Mouse (Mus musculus) G1E (cell line): ENCODE results near the gene Nars2. TPM values are rescaled to one million over a fixed set of nuclear protein-coding genes. Genes with fewer than 3 reads are reported as not detected.

ENCODE experiments used
- ATAC-seq: 2 replicates; pipeline ENCODE4 v1.8.0; 2016; ENCODE audit warnings: mild to moderate bottlenecking; ENCODE audit not compliant: insufficient number of reproducible peaks, poor library complexity, low FRiP score, severe bottlenecking; ENCODE audit errors: extremely low read depth
- DNase-seq: peaks from one replicate; pipeline ENCODE4 v3.0.0; 2012; ENCODE audit warnings: low spot score
- H3K27me3 ChIP-seq: 2 replicates; pipeline ENCODE4 v1.6.1; 2012; ENCODE audit warnings: mild to moderate bottlenecking, low read length, inconsistent platforms; ENCODE audit not compliant: insufficient read depth
- H3K36me3 ChIP-seq: replicated peaks from 2 replicates; pipeline ENCODE3; 2012; ENCODE audit warnings: mild to moderate bottlenecking, inconsistent platforms
- H3K4me1 ChIP-seq: 2 replicates; pipeline ENCODE4 v1.6.1; 2012; ENCODE audit warnings: low read depth, low read length, inconsistent platforms, mixed read lengths; ENCODE audit not compliant: insufficient read depth
- H3K4me3 ChIP-seq: 2 replicates; pipeline ENCODE4 v1.5.1; 2012; ENCODE audit warnings: low read depth, mild to moderate bottlenecking, inconsistent platforms, low read length, moderate library complexity, mixed read lengths
- H3K9me3 ChIP-seq: replicated peaks from 2 replicates; pipeline ENCODE4 v1.6.1; 2012; ENCODE audit warnings: inconsistent platforms
- CTCF ChIP-seq: IDR thresholded peaks from 2 replicates; pipeline ENCODE4 v1.5.1; 2012; ENCODE audit warnings: low read depth, low read length, inconsistent platforms, mixed read lengths
- GATA1 ChIP-seq: IDR thresholded peaks from 2 replicates; pipeline ENCODE4 v1.6.1; 2012; ENCODE audit warnings: borderline replicate concordance, low read length, inconsistent platforms, mixed read lengths
- GATA2 ChIP-seq: IDR thresholded peaks from 2 replicates; pipeline ENCODE4 v1.6.1; 2012; ENCODE audit warnings: low read depth, low read length, inconsistent platforms, borderline replicate concordance
- POLR2AphosphoS5 ChIP-seq: IDR thresholded peaks from 2 replicates; pipeline ENCODE4 v1.6.1; 2012; ENCODE audit warnings: low read depth, low read length, inconsistent platforms; ENCODE audit not compliant: insufficient replicate concordance
- TAL1 ChIP-seq: conservative IDR thresholded peaks from 2 replicates; pipeline ENCODE4 v1.6.1; 2012; ENCODE audit warnings: low read depth, low read length, inconsistent platforms, mixed read lengths
- polyA plus RNA-seq: library from polyadenylated mRNA; stranded (reverse); fragments of >175 nt; gene quantifications from 2 replicates; pipeline ENCODE4 v1.2.3, GENCODE M21; 2012
- total RNA-seq, 2 experiments: library from RNA; stranded (forward) in 1 of 2; stranded (reverse) in 1 of 2; fragments of 200-1000 nt in 1 of 2; fragments of >200 nt in 1 of 2; fragmentation: Nextera tagmentation in 1 of 2; gene quantifications; 2 replicates each; pipeline ENCODE4 v1.2.3; 2014 to 2017

Gene Nars2
- 44.9 and 45.6 TPM in 2 replicates for total RNA-seq (2014; fragmentation: Nextera tagmentation)
- total RNA-seq (2017): 22.7 and 24.4 TPM in 2 replicates
- polyA plus RNA-seq: 9.8 and 12.6 TPM in 2 replicates

DNA sequence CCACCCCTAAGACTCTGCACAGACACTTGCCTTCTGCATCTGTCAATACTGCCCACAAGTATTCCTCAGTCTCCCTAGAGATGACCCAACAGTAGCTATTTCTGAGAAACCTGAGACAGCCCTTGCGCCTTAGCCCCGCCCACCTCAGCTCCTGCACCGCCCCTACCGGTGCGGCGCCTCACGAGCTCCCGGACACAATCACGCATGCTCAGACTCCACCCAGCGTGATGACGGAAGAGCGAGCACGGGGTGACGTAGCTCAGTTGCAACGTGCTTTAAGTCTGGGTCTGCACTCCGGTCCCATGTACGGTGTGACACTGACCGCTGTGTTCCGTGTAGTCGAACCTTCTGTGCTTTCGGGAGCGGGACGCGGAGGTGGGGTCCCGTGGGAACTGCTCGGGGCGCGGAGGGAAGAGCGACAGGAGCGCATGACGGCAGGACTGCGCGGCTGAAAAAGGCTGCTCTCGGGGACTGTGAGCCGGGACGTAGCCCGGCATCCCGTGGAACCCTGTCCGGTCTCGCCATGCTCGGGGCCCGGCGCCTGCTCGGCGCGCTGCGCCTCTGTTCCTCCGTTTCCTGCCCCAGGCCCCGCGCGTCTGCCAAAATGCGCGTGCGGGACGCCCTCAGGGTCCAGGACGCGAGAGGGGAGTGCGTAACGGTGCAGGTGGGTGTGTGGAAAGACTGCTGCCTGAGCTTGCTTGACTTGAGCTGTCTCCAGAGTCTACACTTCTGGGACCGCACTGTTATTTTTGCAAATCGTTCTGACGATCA, at the start of gene Nars2:
Nars2 (plus strand) TSS at position 225 of the 771 bp plus-strand sequence.
- ATAC-seq (peak; percentile 98), DNase-seq (peak; percentile 81)
- peaks cover 28% of the 10 kb centered on the region for H3K36me3 ChIP-seq
- peak within 1 kb of the TSS; percentile 88 for H3K4me3 ChIP-seq
- H3K4me1 ChIP-seq: peaks cover 49% of the 10 kb centered on the region
- TF ChIP-seq GATA1: no peak
- no peak for TF ChIP-seq POLR2AphosphoS5
- no peak for TF ChIP-seq TAL1
- TF ChIP-seq CTCF: no peak
- TF ChIP-seq GATA2: no peak
- peaks cover 9% of the 10 kb centered on the region for H3K9me3 ChIP-seq
- H3K27me3 ChIP-seq: no peaks in the 10 kb centered on the region

DNA sequence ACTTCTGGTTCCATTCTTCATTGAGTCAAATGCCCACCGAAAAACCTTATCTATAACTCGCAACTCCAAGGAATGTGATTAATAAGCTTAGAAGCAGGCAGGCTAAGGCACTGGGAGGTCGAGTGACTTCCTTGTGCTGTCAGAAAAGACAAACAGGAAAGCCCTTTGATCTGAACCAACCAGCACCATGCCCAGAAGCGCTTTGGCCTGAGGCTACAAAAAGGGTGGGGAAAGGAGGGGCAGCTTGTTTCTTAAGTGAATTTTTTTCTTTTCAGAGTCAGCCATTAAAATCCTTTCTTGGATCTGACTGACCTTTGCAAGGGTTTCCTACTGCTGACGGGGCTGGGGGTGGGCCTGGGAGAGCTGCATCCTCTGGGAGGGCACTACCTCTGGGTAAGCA, 49.1 kb upstream of the Nars2 start:
- Histone ChIP-seq H3K4me1 (no peaks in the 10 kb centered on the region), H3K36me3 (no peaks in the 10 kb centered on the region), H3K27me3 (peaks cover 9% of the 10 kb centered on the region), H3K9me3 (no peaks in the 10 kb centered on the region), H3K4me3 (no peak overlapping the region)
- ATAC-seq (no peak), DNase-seq (no peak)
- no peak for TF ChIP-seq GATA1
- TF ChIP-seq CTCF: no peak
- TF ChIP-seq GATA2: no peak
- no peak for TF ChIP-seq POLR2AphosphoS5
- no peak for TF ChIP-seq TAL1

GRCm38 (mm10) chr7:96903088-96903985, 48.0 kb upstream of the Nars2 start:
- TF ChIP-seq GATA2 (no peak), POLR2AphosphoS5 (no peak), TAL1 (no peak), GATA1 (no peak), CTCF (no peak)
- Histone ChIP-seq H3K4me3 (no peak overlapping the region), H3K27me3 (peaks cover 11% of the 10 kb centered on the region), H3K4me1 (no peaks in the 10 kb centered on the region), H3K9me3 (no peaks in the 10 kb centered on the region), H3K36me3 (no peaks in the 10 kb centered on the region)
- no peak for ATAC-seq
- no peak for DNase-seq

- no peaks in the 10 kb centered on the region for H3K36me3 ChIP-seq
- H3K27me3 ChIP-seq: peaks cover 11% of the 10 kb centered on the region
- TF ChIP-seq GATA1 (no peak), TAL1 (no peak), POLR2AphosphoS5 (no peak), CTCF (no peak), GATA2 (no peak)
- no peak for DNase-seq
- H3K9me3 ChIP-seq: no peaks in the 10 kb centered on the region
- H3K4me3 ChIP-seq: no peak overlapping the region
- no peaks in the 10 kb centered on the region for H3K4me1 ChIP-seq
- no peak for ATAC-seq
These were observed 46.9 kb upstream of the Nars2 start for GRCm38 (mm10) chr7:96904442-96904841.

GRCm38 (mm10) chr7:96904936-96905335, 46.4 kb upstream of the Nars2 start:
- H3K4me1 ChIP-seq: no peaks in the 10 kb centered on the region
- TF ChIP-seq GATA1: no peak
- TF ChIP-seq GATA2: no peak
- TF ChIP-seq CTCF: no peak
- TF ChIP-seq TAL1: no peak
- TF ChIP-seq POLR2AphosphoS5: no peak

DNA sequence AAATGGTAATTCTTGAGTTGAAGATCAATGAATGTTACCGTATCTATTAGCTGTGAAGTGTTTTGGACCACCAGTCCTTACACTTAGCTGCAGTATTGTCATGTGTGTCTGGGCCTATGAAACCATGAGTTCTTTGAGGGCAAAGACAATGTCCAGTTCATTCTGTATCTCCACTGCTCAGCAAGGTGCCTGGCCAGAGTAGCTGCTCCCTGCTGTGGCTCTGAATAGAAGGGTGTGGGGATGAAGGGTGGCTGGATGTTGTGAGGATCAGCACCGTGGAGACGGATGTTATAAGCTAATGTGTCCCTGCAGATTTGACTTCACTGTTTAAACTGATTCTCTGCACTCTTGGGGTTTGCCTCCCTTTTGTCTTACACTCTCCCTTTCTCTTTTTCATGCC, 45.9 kb upstream of the Nars2 start:
- Histone ChIP-seq H3K4me3 (no peak overlapping the region), H3K27me3 (peaks cover 11% of the 10 kb centered on the region), H3K4me1 (no peaks in the 10 kb centered on the region), H3K9me3 (no peaks in the 10 kb centered on the region), H3K36me3 (no peaks in the 10 kb centered on the region)
- ATAC-seq (no peak), DNase-seq (no peak)
- TF ChIP-seq CTCF (no peak), GATA1 (no peak), POLR2AphosphoS5 (no peak), GATA2 (no peak), TAL1 (no peak)

More at GRCm38 (mm10) chr7:96904936-96905335, 46.4 kb upstream of the Nars2 start:
- Histone ChIP-seq H3K27me3 (peaks cover 11% of the 10 kb centered on the region), H3K36me3 (no peaks in the 10 kb centered on the region), H3K4me3 (no peak overlapping the region), H3K9me3 (no peaks in the 10 kb centered on the region)
- no peak for ATAC-seq
- no peak for DNase-seq
